Mouse (Mus musculus): ENCODE measurements around the gene Smg6. TPM values are rescaled to one million over a fixed set of nuclear protein-coding genes. Genes with fewer than 3 reads are reported as not detected.
A peak's percentile ranks its signal among the peaks of the same experiment; 100 is the strongest.

The Smg6 gene
- polyA plus RNA-seq, 1 experiment from 2014 or later = 21.3 TPM

DNA sequence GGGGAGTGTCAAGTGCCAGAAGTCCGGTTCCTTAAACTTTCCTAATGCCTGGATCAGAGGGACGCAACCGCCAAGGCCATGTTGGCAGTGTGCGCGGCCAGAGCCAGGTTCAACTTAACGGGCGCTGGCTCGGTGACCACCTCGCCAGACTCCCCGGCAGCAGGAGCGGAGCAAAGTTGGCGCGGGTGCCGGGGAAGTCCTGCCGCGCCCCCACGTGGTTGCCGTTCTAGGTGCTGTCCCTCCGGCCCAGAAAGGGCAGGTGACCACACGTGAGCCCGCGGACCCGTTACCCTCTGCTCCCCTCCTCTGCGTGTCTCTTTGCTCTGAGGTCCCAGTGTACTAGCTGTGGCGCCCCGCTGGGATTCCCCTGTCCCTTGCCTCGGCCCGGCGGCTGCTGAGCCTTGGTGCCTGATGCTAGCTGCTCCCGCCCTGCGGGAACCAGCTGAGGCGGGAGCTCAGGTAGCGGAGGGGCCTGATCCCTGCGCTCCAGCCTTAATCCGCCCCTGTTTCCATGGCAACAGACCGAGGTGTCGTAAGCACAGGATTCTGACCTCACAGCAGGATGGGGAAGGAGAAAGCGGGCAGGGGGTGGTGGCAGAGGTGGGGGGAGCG, 269.3 kb downstream of the Smg6 start:
- peak overlapping the region; percentile 57 for H3K9ac ChIP-seq
- peak overlapping the region; percentile 49 for H3K4me3 ChIP-seq
- peak overlapping the region; percentile 76 for H3K4me2 ChIP-seq (replicated peaks)
- no peaks in the 10 kb centered on the region for H3K36me3 ChIP-seq
- no peak for ATAC-seq (ENCODE audit: low FRiP score, low read depth)
- under 1% methylated on average over 39 of the region's 39 CpGs for WGBS
- H3K9me3 ChIP-seq = no peaks in the 10 kb centered on the region
- H3K27ac ChIP-seq = no peak overlapping the region
- H3K4me1 ChIP-seq = peaks cover 36% of the 10 kb centered on the region
- peaks cover 62% of the 10 kb centered on the region for H3K27me3 ChIP-seq (replicated peaks)

DNA sequence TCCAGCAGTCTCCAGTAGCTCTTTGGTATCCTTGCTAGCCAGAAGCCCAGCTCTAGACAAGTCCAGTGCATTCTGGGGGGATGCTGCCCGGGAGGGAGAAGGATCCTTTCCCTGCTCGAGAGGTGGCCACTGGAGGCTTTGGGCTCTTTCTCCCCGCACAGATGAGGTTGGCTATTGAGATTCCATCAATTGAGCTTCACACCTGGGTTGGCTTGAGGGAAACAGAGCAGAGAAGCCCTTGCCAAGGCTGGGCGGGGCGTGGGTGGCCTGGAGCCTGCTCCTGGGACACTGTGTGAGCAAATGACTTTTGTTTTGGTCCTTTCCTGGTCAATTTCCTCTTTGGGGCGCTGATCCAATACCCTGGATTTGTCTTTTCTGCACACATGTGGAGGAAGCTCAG, 270.5 kb downstream of the Smg6 start:
- peaks cover 36% of the 10 kb centered on the region for H3K4me1 ChIP-seq
- H3K9me3 ChIP-seq = no peaks in the 10 kb centered on the region
- no peak overlapping the region for H3K27ac ChIP-seq
- peak overlapping the region; percentile 76 for H3K4me2 ChIP-seq (replicated peaks)
- ATAC-seq (ENCODE audit: low FRiP score, low read depth) = no peak
- H3K9ac ChIP-seq = no peak overlapping the region
- H3K36me3 ChIP-seq = no peaks in the 10 kb centered on the region
- H3K4me3 ChIP-seq = no peak overlapping the region
- H3K27me3 ChIP-seq (replicated peaks) = peaks cover 67% of the 10 kb centered on the region
- 51% methylated on average over 6 of the region's 6 CpGs for WGBS

DNA sequence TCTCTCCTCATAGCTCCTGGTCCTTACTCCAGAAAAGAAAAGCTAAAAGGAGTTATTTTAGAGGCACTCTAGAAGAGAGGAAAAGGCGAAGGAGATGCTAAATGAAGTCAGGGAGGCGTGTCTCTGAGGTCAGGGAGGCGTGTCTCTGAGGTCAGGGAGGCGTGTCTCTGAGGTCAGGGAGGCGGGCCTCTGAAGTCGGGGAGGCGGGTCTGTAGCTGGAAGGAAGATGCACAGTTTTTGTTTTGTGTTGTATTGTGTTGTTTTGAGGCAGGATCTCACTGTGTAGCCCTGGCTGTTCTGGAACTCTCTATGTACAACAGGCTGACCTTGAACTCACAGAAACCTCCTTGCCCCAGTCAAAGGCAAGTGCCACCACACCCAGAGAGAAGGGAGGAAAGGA, 272.3 kb downstream of the Smg6 start:
- H3K9me3 ChIP-seq = no peaks in the 10 kb centered on the region
- H3K9ac ChIP-seq = no peak overlapping the region

DNA sequence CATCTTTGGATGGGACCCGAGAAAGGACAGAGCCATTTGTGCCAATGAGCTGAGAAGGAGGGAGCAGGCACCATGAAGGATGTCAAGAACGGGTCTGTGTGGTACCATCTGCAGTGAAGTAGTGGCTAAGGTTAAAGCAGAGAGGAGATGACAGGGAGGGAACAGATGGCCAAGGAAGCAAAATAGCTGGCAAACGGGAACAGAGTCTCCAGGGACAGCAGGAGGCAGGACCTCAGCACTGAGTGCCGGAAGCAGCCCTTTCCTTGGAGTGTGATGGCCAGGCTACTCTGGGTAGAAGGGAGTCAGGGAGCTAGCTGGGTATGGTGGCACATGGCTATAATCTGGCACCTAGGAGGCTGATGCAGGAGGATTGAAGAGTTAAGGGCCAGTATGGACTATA, 273.2 kb downstream of the Smg6 start:
- Histone ChIP-seq H3K4me2 (replicated peaks) (no peak overlapping the region), H3K4me3 (no peak overlapping the region), H3K9me3 (no peaks in the 10 kb centered on the region), H3K27me3 (replicated peaks) (peaks cover 41% of the 10 kb centered on the region), H3K9ac (no peak overlapping the region), H3K36me3 (no peaks in the 10 kb centered on the region), H3K4me1 (peaks cover 36% of the 10 kb centered on the region), H3K27ac (no peak overlapping the region)
- WGBS = 73% methylated on average over 4 of the region's 4 CpGs
- no peak for ATAC-seq (ENCODE audit: low FRiP score, low read depth)

More for the DNA sequence above, 272.3 kb downstream of the Smg6 start:
- H3K4me2 ChIP-seq (replicated peaks) = no peak overlapping the region
- H3K4me3 ChIP-seq = no peak overlapping the region
- H3K27me3 ChIP-seq (replicated peaks) = peaks cover 49% of the 10 kb centered on the region
- no peaks in the 10 kb centered on the region for H3K36me3 ChIP-seq
- H3K27ac ChIP-seq = no peak overlapping the region
- peaks cover 43% of the 10 kb centered on the region for H3K4me1 ChIP-seq
- 39% methylated on average over 7 of the region's 7 CpGs for WGBS
- ATAC-seq (ENCODE audit: low FRiP score, low read depth) = no peak

DNA sequence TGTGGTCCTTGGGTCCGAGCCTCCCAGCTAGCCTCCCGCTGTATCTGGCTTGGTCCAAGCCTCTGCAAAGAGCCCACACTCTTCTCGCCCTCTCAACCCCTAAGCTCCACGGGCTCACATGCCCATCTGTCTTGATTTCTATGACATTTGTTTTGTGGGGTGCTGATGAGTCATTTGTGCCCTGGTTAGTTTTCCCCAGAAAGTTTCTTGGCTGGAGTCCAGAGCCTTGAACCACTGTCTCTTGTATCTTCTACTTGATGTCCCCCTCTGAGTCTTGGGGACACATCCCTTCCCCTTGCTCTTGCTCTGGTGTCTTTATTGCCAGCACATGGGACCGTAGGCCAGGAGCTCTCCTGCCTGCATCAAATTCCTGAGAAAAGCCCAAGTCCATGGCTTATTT, 274.3 kb downstream of the Smg6 start:
- Histone ChIP-seq H3K9me3 (no peaks in the 10 kb centered on the region), H3K4me1 (peaks cover 25% of the 10 kb centered on the region), H3K9ac (no peak overlapping the region), H3K4me2 (replicated peaks) (no peak overlapping the region), H3K27me3 (replicated peaks) (peaks cover 30% of the 10 kb centered on the region), H3K4me3 (no peak overlapping the region), H3K27ac (no peak overlapping the region), H3K36me3 (no peaks in the 10 kb centered on the region)
- no peak for ATAC-seq (ENCODE audit: low FRiP score, low read depth)
- 80% methylated on average over 5 of the region's 5 CpGs for WGBS

DNA sequence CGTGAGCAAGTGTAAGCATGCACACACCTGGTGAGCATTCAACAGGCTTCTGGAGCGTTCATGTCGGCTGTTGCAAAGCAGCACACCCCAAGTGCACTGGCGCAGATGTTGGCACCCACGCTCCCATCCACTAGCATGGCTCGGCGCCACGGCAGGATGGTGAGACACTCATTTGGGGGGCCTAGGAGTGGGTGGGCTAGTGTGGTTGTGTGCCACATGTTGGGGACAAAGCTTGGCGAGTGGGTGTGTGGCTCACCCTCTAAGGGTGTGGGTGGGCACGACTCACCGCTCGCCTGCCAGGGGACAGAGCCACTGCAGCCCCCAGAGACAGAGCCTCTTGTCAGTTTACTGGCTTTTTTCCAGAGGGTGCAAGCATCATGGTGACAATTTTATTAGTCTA, 275.3 kb downstream of the Smg6 start:
- ATAC-seq (ENCODE audit: low FRiP score, low read depth) = no peak
- H3K9me3 ChIP-seq = no peaks in the 10 kb centered on the region
- no peak overlapping the region for H3K4me3 ChIP-seq
- WGBS = 90% methylated on average over 12 of the region's 12 CpGs
- H3K4me2 ChIP-seq (replicated peaks) = no peak overlapping the region
- peaks cover 18% of the 10 kb centered on the region for H3K4me1 ChIP-seq
- no peak overlapping the region for H3K9ac ChIP-seq
- H3K36me3 ChIP-seq = no peaks in the 10 kb centered on the region
- no peak overlapping the region for H3K27ac ChIP-seq
- peaks cover 20% of the 10 kb centered on the region for H3K27me3 ChIP-seq (replicated peaks)

DNA sequence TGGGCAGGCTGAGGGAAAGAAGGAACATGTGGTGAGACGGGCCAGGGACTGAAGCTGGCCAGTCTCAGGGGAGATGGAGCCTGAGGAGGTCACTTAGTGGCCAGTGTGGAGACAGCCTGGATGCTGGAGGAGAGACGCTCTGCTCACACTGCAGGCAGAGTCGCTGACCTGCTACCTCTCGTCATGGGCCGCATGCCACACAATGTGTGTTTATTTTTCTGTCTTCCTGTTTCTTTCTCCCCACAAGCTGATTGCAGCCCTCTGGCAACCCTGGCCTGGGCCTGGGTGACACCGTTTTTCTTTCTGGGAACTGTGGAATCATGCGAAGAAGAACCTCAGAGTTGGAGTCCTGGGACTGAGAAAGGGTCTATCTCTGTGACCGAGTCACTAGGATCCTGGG, 276.1 kb downstream of the Smg6 start:
- no peak overlapping the region for H3K27ac ChIP-seq

DNA sequence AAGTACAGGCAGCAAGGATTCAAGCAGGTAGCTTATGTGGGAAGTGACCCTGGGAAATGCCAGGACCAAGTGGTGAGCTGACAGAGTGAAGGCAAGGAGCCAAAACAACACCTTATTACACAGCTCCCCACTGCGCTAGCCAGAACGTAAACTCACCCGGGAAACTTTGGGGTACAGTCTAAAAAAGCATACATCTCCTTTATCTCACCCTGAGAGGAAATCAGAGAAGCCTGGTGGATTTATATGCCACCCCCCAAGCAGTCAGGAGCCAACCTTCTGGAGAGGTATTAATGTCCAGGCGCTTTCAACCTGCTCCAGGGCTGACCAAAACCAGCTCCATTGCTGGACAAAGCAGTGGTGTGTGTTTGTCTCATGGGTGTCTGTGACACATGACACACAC, 278.3 kb downstream of the Smg6 start:
- Histone ChIP-seq H3K9me3 (no peaks in the 10 kb centered on the region), H3K36me3 (no peaks in the 10 kb centered on the region), H3K9ac (no peak overlapping the region), H3K27ac (no peak overlapping the region), H3K4me3 (no peak overlapping the region), H3K27me3 (replicated peaks) (peaks cover 7% of the 10 kb centered on the region; the same call in 1 of the 2 replicates), H3K4me2 (replicated peaks) (no peak overlapping the region), H3K4me1 (peaks cover 9% of the 10 kb centered on the region)
- 85% methylated on average over 4 of the region's 4 CpGs for WGBS
- ATAC-seq (ENCODE audit: low FRiP score, low read depth) = no peak

More for the DNA sequence above, 276.1 kb downstream of the Smg6 start:
- WGBS = 67% methylated on average over 8 of the region's 8 CpGs
- no peak overlapping the region for H3K4me2 ChIP-seq (replicated peaks)
- H3K9me3 ChIP-seq = no peaks in the 10 kb centered on the region
- no peak overlapping the region for H3K9ac ChIP-seq
- H3K4me1 ChIP-seq = peaks cover 17% of the 10 kb centered on the region
- no peaks in the 10 kb centered on the region for H3K36me3 ChIP-seq
- no peak overlapping the region for H3K4me3 ChIP-seq
- ATAC-seq (ENCODE audit: low FRiP score, low read depth) = no peak
- peaks cover 13% of the 10 kb centered on the region; the same call in 1 of the 2 replicates for H3K27me3 ChIP-seq (replicated peaks)

DNA sequence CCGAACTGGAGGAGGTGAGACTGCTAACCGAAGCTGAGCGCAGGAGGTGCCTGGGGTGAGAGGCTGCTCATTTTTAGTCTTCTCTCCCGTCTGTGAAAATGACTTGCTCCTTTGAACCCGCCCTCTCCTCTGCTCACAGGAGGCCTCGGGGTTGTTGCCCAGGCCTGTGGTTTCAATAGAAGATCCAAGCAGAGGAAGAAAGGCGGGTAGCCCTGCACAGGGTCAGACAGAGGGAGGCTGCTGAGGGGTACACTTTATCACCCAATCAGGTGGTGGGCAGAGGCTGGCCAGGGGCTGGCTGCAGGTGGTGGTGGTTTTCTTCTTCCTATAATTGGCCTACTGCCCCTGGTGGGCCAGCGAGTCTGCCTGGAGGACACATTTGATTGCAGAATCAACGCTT, 278.8 kb downstream of the Smg6 start:
- Histone ChIP-seq H3K27ac (no peak overlapping the region), H3K27me3 (replicated peaks) (peaks cover 7% of the 10 kb centered on the region; the same call in 1 of the 2 replicates), H3K4me1 (peaks cover 9% of the 10 kb centered on the region), H3K36me3 (no peaks in the 10 kb centered on the region), H3K9ac (no peak overlapping the region), H3K4me2 (replicated peaks) (no peak overlapping the region), H3K9me3 (no peaks in the 10 kb centered on the region), H3K4me3 (no peak overlapping the region)
- no peak for ATAC-seq (ENCODE audit: low FRiP score, low read depth)
- 44% methylated on average over 9 of the region's 9 CpGs for WGBS

DNA sequence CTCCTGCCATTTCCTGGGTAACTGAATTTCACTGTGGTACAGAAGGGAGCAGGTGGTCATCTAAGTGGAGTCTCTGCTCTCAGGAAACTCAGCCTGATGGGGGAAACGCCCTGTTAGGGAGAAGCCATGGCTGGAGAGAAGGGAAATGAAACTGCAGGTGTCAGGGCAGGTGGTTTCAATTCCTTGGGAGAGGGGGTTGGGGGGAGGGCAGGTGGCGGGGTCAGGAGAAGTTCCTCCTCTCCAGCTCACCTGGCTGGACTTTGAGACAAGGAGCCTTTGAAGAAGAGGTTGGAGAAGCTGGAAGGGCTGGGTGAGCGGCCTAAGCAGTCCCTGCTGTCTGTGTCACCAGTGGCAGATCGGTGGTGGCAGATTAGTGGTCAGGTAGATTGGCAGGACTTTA, 280.7 kb downstream of the Smg6 start:
- H3K4me1 ChIP-seq = peaks cover 9% of the 10 kb centered on the region; the same call in 1 of the 2 replicates
- no peak overlapping the region for H3K27ac ChIP-seq
- H3K9ac ChIP-seq = no peak overlapping the region
- H3K27me3 ChIP-seq (replicated peaks) = no peaks in the 10 kb centered on the region
- no peak overlapping the region for H3K4me2 ChIP-seq (replicated peaks)
- H3K36me3 ChIP-seq = no peaks in the 10 kb centered on the region
- WGBS = 84% methylated on average over 4 of the region's 4 CpGs
- no peaks in the 10 kb centered on the region for H3K9me3 ChIP-seq
- H3K4me3 ChIP-seq = no peak overlapping the region
- no peak for ATAC-seq (ENCODE audit: low FRiP score, low read depth)

DNA sequence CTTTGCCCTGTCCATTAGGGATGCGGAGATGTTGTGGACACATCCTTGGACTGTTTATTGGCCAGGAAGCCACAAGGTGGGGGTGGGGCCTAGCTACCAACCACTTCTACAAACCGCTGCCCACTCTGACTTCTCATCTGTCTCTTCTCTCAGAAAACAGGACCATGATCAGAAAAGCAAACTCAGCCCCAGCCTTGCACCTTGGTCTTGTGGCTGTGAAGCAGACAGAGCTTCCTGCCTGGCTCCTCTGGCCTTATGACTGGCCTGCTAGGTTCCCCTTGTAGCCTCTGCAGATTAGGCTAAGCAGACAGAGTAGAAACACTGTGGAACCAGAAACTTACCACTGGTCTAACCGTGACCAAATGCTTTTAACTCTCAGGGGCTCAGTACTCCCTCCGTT, 283.7 kb downstream of the Smg6 start:
- no peak for ATAC-seq (ENCODE audit: low FRiP score, low read depth)
- Histone ChIP-seq H3K4me2 (replicated peaks) (no peak overlapping the region), H3K9me3 (no peaks in the 10 kb centered on the region), H3K4me3 (no peak overlapping the region), H3K9ac (no peak overlapping the region), H3K36me3 (no peaks in the 10 kb centered on the region), H3K27ac (no peak overlapping the region), H3K27me3 (replicated peaks) (no peaks in the 10 kb centered on the region), H3K4me1 (peaks cover 25% of the 10 kb centered on the region)
- WGBS = 50% methylated on average over 4 of the region's 4 CpGs

DNA sequence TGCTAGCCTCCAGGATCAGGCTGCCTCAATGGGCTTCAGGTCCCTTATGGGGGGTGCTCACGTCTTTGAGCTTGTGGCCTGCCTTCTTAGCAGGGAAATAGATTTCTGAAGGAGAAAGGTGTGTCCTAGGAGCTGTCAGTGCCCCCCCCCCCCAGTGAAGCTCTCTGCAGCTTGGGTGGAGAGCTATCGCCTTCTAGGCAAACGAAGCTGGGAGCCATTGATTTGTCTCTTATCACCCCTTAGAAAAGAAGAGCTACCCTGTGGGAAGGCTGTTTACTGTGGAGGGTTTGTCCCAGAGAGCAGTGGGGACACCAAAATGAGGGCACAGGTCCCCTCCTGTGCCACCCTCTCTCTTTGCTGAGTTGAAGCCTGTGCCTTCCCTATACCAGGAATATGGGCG, 284.5 kb downstream of the Smg6 start:
- H3K4me2 ChIP-seq (replicated peaks) = no peak overlapping the region
- no peak overlapping the region for H3K9ac ChIP-seq
- H3K27ac ChIP-seq = no peak overlapping the region
- no peak overlapping the region; the same call in 1 of the 2 replicates for H3K4me3 ChIP-seq
- 61% methylated on average over 4 of the region's 4 CpGs for WGBS
- H3K27me3 ChIP-seq (replicated peaks) = no peaks in the 10 kb centered on the region
- no peaks in the 10 kb centered on the region for H3K36me3 ChIP-seq
- H3K9me3 ChIP-seq = no peaks in the 10 kb centered on the region
- H3K4me1 ChIP-seq = peaks cover 26% of the 10 kb centered on the region
- ATAC-seq (ENCODE audit: low FRiP score, low read depth) = no peak

DNA sequence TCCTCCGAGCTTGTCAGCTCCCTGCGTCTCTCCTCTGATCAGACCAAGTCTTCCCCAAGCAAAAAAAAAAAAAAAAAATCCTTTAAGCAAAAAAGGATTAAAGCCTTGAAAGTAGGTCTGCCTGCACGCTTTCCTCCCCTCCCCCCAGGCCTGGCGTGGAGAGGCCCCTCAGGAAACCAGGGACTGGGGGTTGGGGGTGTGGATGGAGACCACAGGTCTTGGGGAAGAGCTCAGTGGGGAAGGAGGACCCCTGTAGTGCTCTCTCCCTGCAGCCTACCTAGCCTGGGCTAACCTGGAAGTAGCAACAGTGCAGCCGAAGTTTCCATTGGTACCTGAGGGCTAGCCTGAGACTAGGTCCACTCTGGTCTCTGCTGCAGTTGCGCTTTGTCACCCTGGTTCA, 285.1 kb downstream of the Smg6 start:
- Histone ChIP-seq H3K27me3 (replicated peaks) (no peaks in the 10 kb centered on the region; the same call in 1 of the 2 replicates), H3K4me2 (replicated peaks) (no peak overlapping the region), H3K27ac (no peak overlapping the region), H3K4me1 (peaks cover 26% of the 10 kb centered on the region), H3K4me3 (no peak overlapping the region), H3K9ac (no peak overlapping the region), H3K36me3 (no peaks in the 10 kb centered on the region), H3K9me3 (no peaks in the 10 kb centered on the region)
- no peak for ATAC-seq (ENCODE audit: low FRiP score, low read depth)
- WGBS = 67% methylated on average over 6 of the region's 6 CpGs
